Comparison of ENCODE assay signal across 8 mouse cellular contexts in genomic region chr5:140684343-140685148, GRCm38 (mm10). TPM values are rescaled to one million over a fixed set of nuclear protein-coding genes. Genes with fewer than 3 reads are reported as not detected.
DNase-seq lines count a peak whose midpoint lies in the region; ATAC-seq and TF ChIP-seq lines count a peak whose summit lies in the region.

No protein-coding gene starts in this region.

- H3K9ac ChIP-seq in heart, postnatal 0 days (replicated peaks; ENCODE audit: low read depth, low read length) = no peak overlapping the region
- H3K9ac ChIP-seq in heart, embryonic 11.5 days (ENCODE audit: low read depth, low read length) = no peak overlapping the region
- H3K9ac ChIP-seq in forebrain, embryonic 14.5 days (ENCODE audit: low read length) = no peak overlapping the region
- no peak overlapping the region for H3K9ac ChIP-seq in neural tube, embryonic 14.5 days (replicated peaks; ENCODE audit: low read depth, low read length)

- no peaks in the 10 kb centered on the region for H3K27me3 ChIP-seq in heart, postnatal 0 days (ENCODE audit: control insufficient read depth, insufficient read depth, low read length)
- H3K27me3 ChIP-seq in heart, embryonic 11.5 days (ENCODE audit: control insufficient read depth, insufficient read depth, low read length) = no peaks in the 10 kb centered on the region
- no peaks in the 10 kb centered on the region for H3K27me3 ChIP-seq in forebrain, embryonic 14.5 days (replicated peaks; ENCODE audit: control insufficient read depth, insufficient read depth, low read length)
- H3K27me3 ChIP-seq in limb, embryonic 10.5 days (ENCODE audit: low read depth, poor library complexity, severe bottlenecking) = no peaks in the 10 kb centered on the region
- H3K27me3 ChIP-seq in neural tube, embryonic 14.5 days (ENCODE audit: control insufficient read depth, insufficient read depth, low read length) = no peaks in the 10 kb centered on the region

- no peaks in the 10 kb centered on the region for H3K9me3 ChIP-seq in heart, postnatal 0 days (replicated peaks; ENCODE audit: control insufficient read depth, low read length)
- H3K9me3 ChIP-seq in heart, embryonic 11.5 days (replicated peaks; ENCODE audit: control insufficient read depth, low read length) = no peaks in the 10 kb centered on the region
- H3K9me3 ChIP-seq in forebrain, embryonic 14.5 days (replicated peaks; ENCODE audit: control insufficient read depth, low read length) = no peaks in the 10 kb centered on the region
- no peaks in the 10 kb centered on the region for H3K9me3 ChIP-seq in limb, embryonic 10.5 days (replicated peaks)
- no peaks in the 10 kb centered on the region for H3K9me3 ChIP-seq in neural tube, embryonic 14.5 days (ENCODE audit: control insufficient read depth, low read length)

- peak; percentile 41 for ATAC-seq in heart, postnatal 0 days (ENCODE audit: insufficient read depth, low read depth)
- ATAC-seq in heart, embryonic 11.5 days (replicated peaks; ENCODE audit: insufficient number of reproducible peaks, low FRiP score, low TSS enrichment) = no peak
- peak; percentile 44; the same call in 1 of the 2 replicates for ATAC-seq in forebrain, embryonic 14.5 days
- ATAC-seq in neural tube, embryonic 14.5 days (ENCODE audit: low read depth) = peak; percentile 38

- H3K27ac ChIP-seq in heart, postnatal 0 days (ENCODE audit: low read depth) = no peak overlapping the region
- no peak overlapping the region for H3K27ac ChIP-seq in heart, embryonic 11.5 days (ENCODE audit: low read depth, low read length)
- no peak overlapping the region for H3K27ac ChIP-seq in forebrain, embryonic 14.5 days (ENCODE audit: low read depth, low read length)
- no peak overlapping the region for H3K27ac ChIP-seq in limb, embryonic 10.5 days
- H3K27ac ChIP-seq in neural tube, embryonic 14.5 days (ENCODE audit: low read depth, low read length) = no peak overlapping the region

- WGBS in heart, postnatal 0 days = 65% methylated on average over 16 of the region's 16 CpGs
- 62% methylated on average over 16 of the region's 16 CpGs for WGBS in heart, embryonic 11.5 days (ENCODE audit: insufficient replicate concordance)
- 59% methylated on average over 16 of the region's 16 CpGs for WGBS in forebrain, embryonic 14.5 days
- 68% methylated on average over 16 of the region's 16 CpGs for WGBS in limb, embryonic 10.5 days
- WGBS in neural tube, embryonic 14.5 days = 61% methylated on average over 16 of the region's 16 CpGs

- no peaks in the 10 kb centered on the region for H3K4me1 ChIP-seq in heart, postnatal 0 days (ENCODE audit: control insufficient read depth, insufficient read depth)
- H3K4me1 ChIP-seq in heart, embryonic 11.5 days (ENCODE audit: control insufficient read depth, insufficient read depth, low read length) = no peaks in the 10 kb centered on the region
- no peaks in the 10 kb centered on the region for H3K4me1 ChIP-seq in forebrain, embryonic 14.5 days (ENCODE audit: control insufficient read depth, insufficient read depth, low read length)
- H3K4me1 ChIP-seq in limb, embryonic 10.5 days = no peaks in the 10 kb centered on the region
- H3K4me1 ChIP-seq in neural tube, embryonic 14.5 days (ENCODE audit: control insufficient read depth, insufficient read depth, low read length) = no peaks in the 10 kb centered on the region

- TF ChIP-seq CTCF in heart, postnatal 0 days (IDR thresholded peaks at IDR 0.05; ENCODE audit: low read depth) = peak; percentile 73

- DNase-seq in heart, postnatal 0 days (ENCODE audit: low spot score) = no peak
- DNase-seq in A20 (ENCODE audit: low read depth, low spot score) (peak; percentile 61), ZHBTc4 (ENCODE audit: low read depth, low spot score) (peak; percentile 52)
- peak; percentile 77 for DNase-seq in forebrain, embryonic 14.5 days (ENCODE audit: low spot score)
- peak; percentile 51 for DNase-seq in limb, embryonic 10.5 days (ENCODE audit: low spot score)
- DNase-seq in ovary, postnatal 14 days (ENCODE audit: low spot score) = no peak

- no peak overlapping the region for H3K4me2 ChIP-seq in heart, postnatal 0 days (ENCODE audit: low read depth, low read length)
- no peak overlapping the region for H3K4me2 ChIP-seq in heart, embryonic 11.5 days
- no peak overlapping the region for H3K4me2 ChIP-seq in forebrain, embryonic 14.5 days (ENCODE audit: low read length)
- no peak overlapping the region for H3K4me2 ChIP-seq in neural tube, embryonic 14.5 days (ENCODE audit: low read depth, low read length)

- peaks cover 19% of the 10 kb centered on the region for H3K36me3 ChIP-seq in heart, postnatal 0 days (replicated peaks; ENCODE audit: control insufficient read depth, insufficient read depth, low read length)
- peaks cover 2% of the 10 kb centered on the region; the same call in 1 of the 2 replicates for H3K36me3 ChIP-seq in heart, embryonic 11.5 days (ENCODE audit: control insufficient read depth, insufficient read depth, low read length)
- peaks cover 37% of the 10 kb centered on the region for H3K36me3 ChIP-seq in forebrain, embryonic 14.5 days (ENCODE audit: control insufficient read depth, insufficient read depth, low read length)
- peaks cover 71% of the 10 kb centered on the region for H3K36me3 ChIP-seq in limb, embryonic 10.5 days
- peaks cover 21% of the 10 kb centered on the region; the same call in 1 of the 2 replicates for H3K36me3 ChIP-seq in neural tube, embryonic 14.5 days (ENCODE audit: control insufficient read depth, insufficient read depth, low read length)

- no peak overlapping the region for H3K4me3 ChIP-seq in heart, postnatal 0 days (ENCODE audit: low read depth, low read length)
- no peak overlapping the region for H3K4me3 ChIP-seq in heart, embryonic 11.5 days (ENCODE audit: low read depth, low read length)
- H3K4me3 ChIP-seq in forebrain, embryonic 14.5 days (ENCODE audit: low read depth, low read length) = no peak overlapping the region
- no peak overlapping the region for H3K4me3 ChIP-seq in limb, embryonic 10.5 days
- H3K4me3 ChIP-seq in neural tube, embryonic 14.5 days (ENCODE audit: low read depth, low read length) = no peak overlapping the region

- no peak for TF ChIP-seq EP300 in heart, postnatal 0 days (IDR thresholded peaks at IDR 0.05; ENCODE audit: low read depth)

RNA-seq across cellular contexts. Expression of gene Iqce, which starts 17.6 kb away (rescaled TPM):
- 3.8 and 9.6 TPM in 2 replicates for total RNA-seq in heart, postnatal 0 days (2014; rRNA removed; ENCODE audit: low replicate concordance)
- 4.8 and 5.1 TPM in 2 replicates for polyA plus RNA-seq in heart, postnatal 0 days (2015; fragmentation: Nextera tagmentation; extraction: Ambion mirVana)
- 8.1 and 10.7 TPM in 2 replicates for polyA plus RNA-seq in heart, embryonic 11.5 days (2014; fragmentation: Nextera tagmentation; extraction: Ambion mirVana)
- polyA plus RNA-seq in forebrain, embryonic 14.5 days (2014; fragmentation: Nextera tagmentation; extraction: Ambion mirVana) = 13.4 and 18.9 TPM in 2 replicates
- polyA plus RNA-seq in limb, embryonic 10.5 days (2016; fragmentation: Nextera tagmentation; extraction: Ambion mirVana) = 24.2 and 24.9 TPM in 2 replicates
- 26.1 and 29.8 TPM in 2 replicates for polyA plus RNA-seq in neural tube, embryonic 14.5 days (2014; fragmentation: Nextera tagmentation; extraction: Ambion mirVana)

RNA-seq across cellular contexts. Expression of gene Brat1, which starts 20.3 kb away (rescaled TPM):
- total RNA-seq in heart, postnatal 0 days (2014; rRNA removed; ENCODE audit: low replicate concordance) = 19.3 and 25.0 TPM in 2 replicates
- 9.5 and 10.6 TPM in 2 replicates for polyA plus RNA-seq in heart, postnatal 0 days (2015; fragmentation: Nextera tagmentation; extraction: Ambion mirVana)
- 9.0 and 9.8 TPM in 2 replicates for polyA plus RNA-seq in heart, embryonic 11.5 days (2014; fragmentation: Nextera tagmentation; extraction: Ambion mirVana)
- 14.3 and 19.8 TPM in 2 replicates for polyA plus RNA-seq in forebrain, embryonic 14.5 days (2014; fragmentation: Nextera tagmentation; extraction: Ambion mirVana)
- polyA plus RNA-seq in limb, embryonic 10.5 days (2016; fragmentation: Nextera tagmentation; extraction: Ambion mirVana) = 21.8 and 22.2 TPM in 2 replicates
- polyA plus RNA-seq in neural tube, embryonic 14.5 days (2014; fragmentation: Nextera tagmentation; extraction: Ambion mirVana) = 17.6 and 18.4 TPM in 2 replicates

RNA-seq across cellular contexts. Expression of gene Ttyh3, which starts 35.7 kb away (rescaled TPM):
- total RNA-seq in heart, postnatal 0 days (2014; rRNA removed; ENCODE audit: low replicate concordance) = 53.2 and 55.2 TPM in 2 replicates
- polyA plus RNA-seq in heart, postnatal 0 days (2015; fragmentation: Nextera tagmentation; extraction: Ambion mirVana) = 8.5 and 8.9 TPM in 2 replicates
- polyA plus RNA-seq in heart, embryonic 11.5 days (2014; fragmentation: Nextera tagmentation; extraction: Ambion mirVana) = 26.7 and 28.8 TPM in 2 replicates
- polyA plus RNA-seq in forebrain, embryonic 14.5 days (2014; fragmentation: Nextera tagmentation; extraction: Ambion mirVana) = 65.8 and 72.3 TPM in 2 replicates
- 36.6 and 47.0 TPM in 2 replicates for polyA plus RNA-seq in limb, embryonic 10.5 days (2016; fragmentation: Nextera tagmentation; extraction: Ambion mirVana)
- polyA plus RNA-seq in neural tube, embryonic 14.5 days (2014; fragmentation: Nextera tagmentation; extraction: Ambion mirVana) = 85.5 and 89.4 TPM in 2 replicates

RNA-seq across cellular contexts. Expression of gene Amz1, which starts 39.4 kb away (rescaled TPM):
- 0.08 and 0.15 TPM in 2 replicates for total RNA-seq in heart, postnatal 0 days (2014; rRNA removed; ENCODE audit: low replicate concordance)
- 0.81 and 0.94 TPM in 2 replicates for polyA plus RNA-seq in heart, postnatal 0 days (2015; fragmentation: Nextera tagmentation; extraction: Ambion mirVana)
- polyA plus RNA-seq in heart, embryonic 11.5 days (2014; fragmentation: Nextera tagmentation; extraction: Ambion mirVana) = 0.21 and 0.69 TPM in 2 replicates
- polyA plus RNA-seq in forebrain, embryonic 14.5 days (2014; fragmentation: Nextera tagmentation; extraction: Ambion mirVana) = 2.6 and 3.6 TPM in 2 replicates
- 0.88 and 1.1 TPM in 2 replicates for polyA plus RNA-seq in limb, embryonic 10.5 days (2016; fragmentation: Nextera tagmentation; extraction: Ambion mirVana)
- 2.6 and 2.9 TPM in 2 replicates for polyA plus RNA-seq in neural tube, embryonic 14.5 days (2014; fragmentation: Nextera tagmentation; extraction: Ambion mirVana)

Comparison
In these comparisons a context has a peak if more than half of its experiments do, and no peak if none do; other contexts are left out.
1. DNase-seq: peak in A20 (single experiment), ZHBTc4 (single experiment), forebrain, embryonic 14.5 days (single experiment) and limb, embryonic 10.5 days (single experiment); none in heart, postnatal 0 days (single experiment) and ovary, postnatal 14 days (single experiment).